Mouse (Mus musculus) C2C12 (cell line): ENCODE data around the gene Micu1.

Experiments used
- CEBPB ChIP-seq: IDR thresholded peaks from one replicate; pipeline ENCODE4 v1.6.1; 2011; ENCODE audit warnings: low read depth, mild to moderate bottlenecking, control low read depth, moderate library complexity
- CTCF ChIP-seq: IDR thresholded peaks from one replicate; pipeline ENCODE4 v1.5.1; 2011; ENCODE audit not compliant: control insufficient read depth, insufficient read depth, insufficient read length
- MAX ChIP-seq: IDR thresholded peaks from one replicate; pipeline ENCODE4 v1.6.1; 2011; ENCODE audit warnings: mild to moderate bottlenecking, control low read depth
- MYOG ChIP-seq: IDR thresholded peaks from one replicate; pipeline ENCODE4 v1.6.1; 2011; ENCODE audit not compliant: control insufficient read depth, insufficient read length; ENCODE audit errors: extremely low read depth
- USF1 ChIP-seq: IDR thresholded peaks from one replicate; pipeline ENCODE4 v1.6.1; 2011; ENCODE audit warnings: low read depth, mild to moderate bottlenecking, control low read depth, moderate library complexity

GRCm38 (mm10) chr10:59798371-59798770, 96.1 kb downstream of the Micu1 start:
- no peak for TF ChIP-seq CTCF
- TF ChIP-seq CEBPB = no peak
- TF ChIP-seq USF1 = no peak
- TF ChIP-seq MAX = no peak
- TF ChIP-seq MYOG = no peak
